Mouse (Mus musculus): ENCODE data around the gene Tdrd6. TPM values are rescaled to one million over a fixed set of nuclear protein-coding genes. Genes with fewer than 3 reads are reported as not detected.
A peak's percentile ranks its signal among the peaks of the same experiment; 100 is the strongest.

The Tdrd6 gene
- polyA plus RNA-seq, 2 experiments, result 0.59 TPM; not detected in 1

DNA sequence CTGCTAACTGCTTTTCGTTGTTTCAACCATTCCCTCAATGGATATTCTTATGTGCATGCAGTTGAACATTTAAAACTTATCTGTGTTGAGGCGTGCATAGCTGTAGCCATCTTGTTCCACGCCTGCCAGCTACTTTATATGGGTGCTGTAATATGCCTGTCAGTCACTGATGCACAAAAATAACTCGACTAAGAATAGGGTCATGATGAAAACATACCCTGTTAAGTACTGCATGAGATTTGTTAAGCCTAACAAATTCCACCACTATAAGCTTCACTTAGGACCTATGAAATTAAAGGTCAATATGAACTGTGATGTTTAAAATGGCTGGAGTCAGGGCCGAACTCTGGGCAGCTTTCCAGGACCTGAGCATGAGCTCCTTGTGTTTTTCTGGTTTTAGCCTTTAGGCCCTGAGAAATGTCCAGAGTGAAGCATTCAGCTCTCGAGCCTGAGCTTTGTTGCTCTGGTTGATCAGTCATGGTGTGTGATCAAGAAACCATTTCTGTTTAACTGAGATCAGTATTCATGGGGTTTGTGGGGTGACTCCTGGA lies 39.1 kb upstream of the Tdrd6 start:
- TF ChIP-seq POLR2A (IDR thresholded peaks at IDR 0.05; ENCODE audit: borderline replicate concordance, extremely low read depth, insufficient read depth, insufficient read length), result no peak
- ATAC-seq (ENCODE audit: low FRiP score, low read depth) (no peak), DNase-seq (ENCODE audit: low spot score) (no peak)
- WGBS, result 73% methylated on average over 6 of the region's 6 CpGs
- H3K27me3 ChIP-seq (ENCODE audit: control insufficient read depth, insufficient read depth, low read length), result no peaks in the 10 kb centered on the region
- H3K27ac ChIP-seq (replicated peaks; ENCODE audit: low read depth, low read length), result no peak overlapping the region
- H3K4me1 ChIP-seq (ENCODE audit: control insufficient read depth, insufficient read depth, low read length), result peaks cover 20% of the 10 kb centered on the region
- H3K9ac ChIP-seq (ENCODE audit: low read depth, low read length, severe bottlenecking), result no peak overlapping the region
- H3K4me3 ChIP-seq (replicated peaks; ENCODE audit: low read length), result no peak overlapping the region
- H3K9me3 ChIP-seq (ENCODE audit: control insufficient read depth, low read length), result no peaks in the 10 kb centered on the region
- peak overlapping the region; percentile 84; the same call in 1 of the 2 replicates for H3K4me2 ChIP-seq (replicated peaks; ENCODE audit: low read depth, low read length, severe bottlenecking)
- H3K36me3 ChIP-seq (ENCODE audit: control insufficient read depth, insufficient read depth, low read length), result no peaks in the 10 kb centered on the region

- H3K27me3 ChIP-seq (ENCODE audit: control insufficient read depth, insufficient read depth, low read length), result no peaks in the 10 kb centered on the region
- no peaks in the 10 kb centered on the region for H3K9me3 ChIP-seq (ENCODE audit: control insufficient read depth, low read length)
- TF ChIP-seq POLR2A (IDR thresholded peaks at IDR 0.05; ENCODE audit: borderline replicate concordance, extremely low read depth, insufficient read depth, insufficient read length), result no peak
- peak within 1 kb of the TSS; percentile 79 for H3K4me3 ChIP-seq (replicated peaks; ENCODE audit: low read length)
- peaks cover 8% of the 10 kb centered on the region; the same call in 1 of the 2 replicates for H3K36me3 ChIP-seq (ENCODE audit: control insufficient read depth, insufficient read depth, low read length)
- H3K27ac ChIP-seq (replicated peaks; ENCODE audit: low read depth, low read length), result peak within 1 kb of the TSS; percentile 40; the same call in 1 of the 2 replicates
- H3K9ac ChIP-seq (ENCODE audit: low read depth, low read length, severe bottlenecking), result peak within 1 kb of the TSS; percentile 78
- under 1% methylated on average over 17 of the region's 17 CpGs for WGBS
- peaks cover 20% of the 10 kb centered on the region for H3K4me1 ChIP-seq (ENCODE audit: control insufficient read depth, insufficient read depth, low read length)
- ATAC-seq (ENCODE audit: low FRiP score, low read depth) (no peak), DNase-seq (ENCODE audit: low spot score) (no peak)
- H3K4me2 ChIP-seq (replicated peaks; ENCODE audit: low read depth, low read length, severe bottlenecking), result peak within 1 kb of the TSS; percentile 84
Measured at GRCm38 (mm10) chr17:43667290-43667843, 37.3 kb upstream of the Tdrd6 start, which contains the start of gene Cyp39a1. Gene Cyp39a1 (plus strand): TSS chr17:43667425.

GRCm38 (mm10) chr17:43666576-43667289 lies 36.6 kb upstream of the Tdrd6 start, which contains the start of gene Slc25a27:
Gene Slc25a27 (minus strand): TSS chr17:43667214.
- H3K9me3 ChIP-seq (ENCODE audit: control insufficient read depth, low read length), result no peaks in the 10 kb centered on the region
- H3K27ac ChIP-seq (replicated peaks; ENCODE audit: low read depth, low read length), result peak within 1 kb of the TSS; percentile 40; the same call in 1 of the 2 replicates
- H3K9ac ChIP-seq (ENCODE audit: low read depth, low read length, severe bottlenecking), result peak within 1 kb of the TSS; percentile 78
- peaks cover 8% of the 10 kb centered on the region; the same call in 1 of the 2 replicates for H3K36me3 ChIP-seq (ENCODE audit: control insufficient read depth, insufficient read depth, low read length)
- H3K27me3 ChIP-seq (ENCODE audit: control insufficient read depth, insufficient read depth, low read length), result no peaks in the 10 kb centered on the region
- H3K4me1 ChIP-seq (ENCODE audit: control insufficient read depth, insufficient read depth, low read length), result peaks cover 20% of the 10 kb centered on the region
- peak within 1 kb of the TSS; percentile 84 for H3K4me2 ChIP-seq (replicated peaks; ENCODE audit: low read depth, low read length, severe bottlenecking)
- peak; percentile 98 for ATAC-seq (ENCODE audit: low FRiP score, low read depth)
- H3K4me3 ChIP-seq (replicated peaks; ENCODE audit: low read length), result peak within 1 kb of the TSS; percentile 79
- DNase-seq (ENCODE audit: low spot score), result peak; percentile 97
- WGBS, result under 1% methylated on average over 28 of the region's 41 CpGs
- 0 out of 2 replicates have a peak, but pooled peaks have one; percentile 18 for TF ChIP-seq POLR2A (IDR thresholded peaks at IDR 0.05; ENCODE audit: borderline replicate concordance, extremely low read depth, insufficient read depth, insufficient read length)

DNA sequence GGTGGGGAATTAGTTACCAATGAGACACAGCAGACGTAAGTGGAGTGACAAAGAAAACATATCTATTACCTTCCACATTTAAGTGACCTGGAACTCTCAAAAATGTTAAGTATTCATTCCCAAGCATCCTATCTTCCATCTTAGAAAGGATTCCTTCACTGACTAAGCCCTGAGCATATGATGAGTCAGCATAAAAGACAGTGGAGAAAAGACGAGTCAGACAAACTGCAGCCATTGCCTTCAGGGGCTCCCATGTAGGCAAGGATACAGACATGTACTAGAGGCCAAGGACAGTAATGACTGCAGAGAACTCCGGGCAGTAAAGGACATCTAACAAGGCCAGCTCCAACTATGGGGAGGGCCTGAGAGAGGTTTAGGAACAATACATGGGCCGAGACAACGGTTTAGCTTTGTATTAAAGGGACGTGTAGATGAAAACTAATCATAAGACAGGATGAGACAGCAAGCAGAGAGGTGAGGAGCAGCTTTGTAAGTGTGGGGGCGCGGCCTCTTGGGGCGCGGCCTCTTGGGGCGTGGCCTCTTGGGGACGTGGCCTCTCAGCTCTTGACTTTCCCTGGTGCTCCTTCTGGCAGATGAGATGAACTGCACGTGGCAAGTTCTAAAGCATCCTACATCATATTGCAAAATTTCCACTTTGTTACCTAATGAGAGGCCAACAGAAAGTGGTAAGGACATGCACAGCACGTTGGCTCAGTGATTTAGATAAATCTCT lies 21.4 kb upstream of the Tdrd6 start:
- TF ChIP-seq POLR2A (IDR thresholded peaks at IDR 0.05; ENCODE audit: borderline replicate concordance, extremely low read depth, insufficient read depth, insufficient read length), result no peak
- Histone ChIP-seq H3K4me1 (ENCODE audit: control insufficient read depth, insufficient read depth, low read length) (no peaks in the 10 kb centered on the region), H3K27ac (replicated peaks; ENCODE audit: low read depth, low read length) (no peak overlapping the region), H3K9ac (ENCODE audit: low read depth, low read length, severe bottlenecking) (no peak overlapping the region), H3K4me3 (replicated peaks; ENCODE audit: low read length) (no peak overlapping the region), H3K4me2 (replicated peaks; ENCODE audit: low read depth, low read length, severe bottlenecking) (no peak overlapping the region), H3K36me3 (ENCODE audit: control insufficient read depth, insufficient read depth, low read length) (peaks cover 32% of the 10 kb centered on the region), H3K9me3 (ENCODE audit: control insufficient read depth, low read length) (no peaks in the 10 kb centered on the region), H3K27me3 (ENCODE audit: control insufficient read depth, insufficient read depth, low read length) (no peaks in the 10 kb centered on the region)
- DNase-seq (ENCODE audit: low spot score) (no peak), ATAC-seq (ENCODE audit: low FRiP score, low read depth) (no peak)
- 68% methylated on average over 14 of the region's 14 CpGs for WGBS

Measured in limb, embryonic 14.5 days (tissue).